Mouse (Mus musculus): ENCODE measurements at regions not wholly inside any gene's neighbourhood (a gene's known extent, or its start where the extent isn't known, plus 50 kb on each side); places are given as distances from the start of the nearest gene placed in this dataset.

- TF ChIP-seq CTCF (IDR thresholded peaks at IDR 0.05; ENCODE audit: insufficient read depth, low read length) (no peak), POLR2A (IDR thresholded peaks at IDR 0.05; ENCODE audit: borderline replicate concordance, extremely low read depth, low read depth, low read length) (no peak)
Measured at GRCm38 (mm10) chr9:115362486-115362885, 52.3 kb upstream of the Stt3b start.
